Mouse (Mus musculus) spleen, adult 2 months (tissue): Measurements from ENCODE around the gene 1700001C02Rik.

Source experiments
- CTCF ChIP-seq: fragments of 200-500 bp; IDR thresholded peaks from 2 replicates; pipeline ENCODE4 v1.5.1; 2011; ENCODE audit warnings: mild to moderate bottlenecking, inconsistent platforms; ENCODE audit not compliant: insufficient read depth, insufficient read length, insufficient replicate concordance; ENCODE audit errors: extremely low read depth
- POLR2A ChIP-seq: fragments of 200-500 bp; IDR thresholded peaks from 2 replicates; pipeline ENCODE4 v1.6.1; 2011; ENCODE audit warnings: low read depth, low read length, inconsistent platforms

- TF ChIP-seq POLR2A = no peak
- no peak for TF ChIP-seq CTCF
Measured at GRCm38 (mm10) chr5:30456056-30456455, 9.8 kb upstream of the 1700001C02Rik start.
